Mouse (Mus musculus): ENCODE measurements around the gene Dlg1.
"Not testable (repeated sequence)": the region's sequence is repeated elsewhere in the genome, so short reads cannot be mapped to it uniquely, and the experiment has no call there.

Dlg1 gene

DNA sequence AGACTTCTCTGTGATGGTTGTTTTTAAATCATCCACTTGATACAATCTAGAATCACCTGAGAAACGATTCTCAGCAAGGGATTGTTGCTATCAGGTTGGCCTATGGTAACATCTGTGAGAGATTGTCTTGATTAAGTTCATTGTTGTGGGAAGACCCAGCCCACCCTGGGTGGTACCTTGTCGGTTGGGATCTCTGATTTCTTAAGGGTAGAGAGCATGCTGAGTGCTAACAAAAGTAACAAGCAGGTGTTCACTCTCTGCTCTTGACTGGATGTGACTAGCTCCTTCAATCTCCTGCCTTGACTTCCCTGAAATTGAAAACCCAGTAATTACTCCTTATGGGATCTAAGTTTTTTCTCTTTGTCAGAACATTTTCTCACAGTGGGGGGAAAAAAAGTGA lies 5.7 kb upstream of the Dlg1 start:
- DNase-seq (ENCODE audit: low read depth), result no peak

DNA sequence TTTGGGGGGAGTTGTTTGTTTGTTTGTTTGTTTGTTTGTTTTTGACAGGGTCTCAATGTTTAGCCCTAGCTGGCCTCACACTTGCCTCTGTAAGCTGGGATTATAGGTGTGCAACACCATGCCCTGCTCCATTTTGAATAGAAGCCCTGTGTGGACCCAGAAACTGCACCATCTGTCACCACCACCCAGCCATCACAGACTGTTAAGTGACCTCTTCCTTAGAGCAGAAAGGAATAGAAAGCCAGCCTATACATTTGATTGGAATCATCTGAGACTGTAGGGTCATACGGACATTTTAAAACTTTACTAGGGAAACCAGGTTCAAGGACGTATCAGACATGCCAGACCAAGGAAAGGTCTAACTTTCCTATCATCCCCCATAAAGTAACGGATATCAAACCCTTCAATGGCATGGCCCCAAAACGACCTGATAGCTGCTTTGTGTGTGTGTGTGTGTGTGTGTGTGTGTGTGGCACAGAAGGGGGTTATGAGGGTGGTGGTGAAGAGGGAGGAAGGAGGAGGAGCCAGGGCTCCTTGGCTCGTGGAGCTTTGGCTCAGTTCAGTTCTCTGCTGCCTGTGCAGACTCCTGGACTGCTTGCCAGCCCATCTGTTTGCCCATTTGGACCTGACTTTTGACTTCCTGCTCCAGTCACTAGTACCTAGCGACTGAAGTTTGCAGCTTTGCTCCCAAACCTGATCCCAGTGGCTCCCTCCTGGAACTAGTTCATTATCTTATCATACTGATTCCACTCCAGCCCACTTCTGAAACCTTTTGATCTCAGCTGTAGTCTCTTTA lies 4.5 kb upstream of the Dlg1 start:
- DNase-seq (ENCODE audit: low read depth), result no peak

GRCm38 (mm10) chr16:31659453-31659852 lies 3.8 kb upstream of the Dlg1 start:
- no peak for DNase-seq (ENCODE audit: low read depth)

GRCm38 (mm10) chr16:31662556-31663378 lies 476 bp upstream of the Dlg1 start:
- peak; percentile 13 for DNase-seq (ENCODE audit: low read depth)

- DNase-seq (ENCODE audit: low read depth), result no peak
These were observed 999 bp downstream of the Dlg1 start for GRCm38 (mm10) chr16:31664287-31664597.

GRCm38 (mm10) chr16:31672202-31672601 lies 9.0 kb downstream of the Dlg1 start:
- no peak for DNase-seq (ENCODE audit: low read depth)

DNA sequence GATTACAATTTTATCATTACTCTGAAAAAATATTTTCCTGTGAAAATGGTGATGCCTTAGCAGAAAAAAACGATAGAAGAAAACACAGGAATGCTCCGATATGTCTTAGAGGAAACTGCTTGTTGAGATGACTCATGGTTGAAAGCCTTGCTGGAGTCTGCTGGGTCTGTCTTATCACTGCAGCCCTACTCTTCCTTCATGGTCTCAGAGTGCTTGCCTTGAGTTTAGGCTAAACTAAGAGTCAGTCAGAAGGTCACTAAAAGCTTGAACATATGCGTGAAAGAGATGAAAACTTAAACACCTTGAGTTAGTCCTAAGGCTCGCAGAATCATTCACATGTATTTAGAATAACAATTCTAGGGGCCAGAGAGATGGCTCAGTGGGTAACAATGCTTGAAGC lies 14.2 kb downstream of the Dlg1 start:
- no peak for DNase-seq (ENCODE audit: low read depth)

GRCm38 (mm10) chr16:31682291-31682690 lies 19.0 kb downstream of the Dlg1 start:
- no peak for DNase-seq (ENCODE audit: low read depth)

GRCm38 (mm10) chr16:31683670-31684430 lies 20.6 kb downstream of the Dlg1 start:
- DNase-seq (ENCODE audit: low read depth), result peak; percentile 68

DNA sequence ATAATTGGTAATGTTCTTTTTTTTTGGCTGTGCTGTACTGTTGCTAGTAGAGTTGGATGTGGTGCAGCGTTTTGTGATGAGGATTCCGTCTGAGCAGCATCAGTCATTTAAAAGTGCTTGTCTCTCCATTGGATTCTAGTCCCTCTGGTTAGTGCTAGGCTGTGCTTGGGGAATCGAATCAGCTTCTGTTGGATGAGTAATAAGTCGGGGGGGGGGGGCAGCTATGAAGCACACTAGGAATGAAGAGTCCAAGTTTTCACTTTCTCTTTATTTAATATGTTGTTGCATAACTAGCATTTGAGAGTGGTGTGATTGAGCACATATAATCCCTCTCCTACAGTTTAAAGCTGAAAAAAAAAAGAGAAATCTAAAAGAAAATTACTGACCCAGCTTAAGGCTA lies 21.5 kb downstream of the Dlg1 start:
- DNase-seq (ENCODE audit: low read depth), result no peak

- no peak for DNase-seq (ENCODE audit: low read depth)
These were observed 24.5 kb downstream of the Dlg1 start for GRCm38 (mm10) chr16:31687766-31688165.

- DNase-seq (ENCODE audit: low read depth), result no peak
These were observed 32.2 kb downstream of the Dlg1 start for GRCm38 (mm10) chr16:31695286-31696020.

DNA sequence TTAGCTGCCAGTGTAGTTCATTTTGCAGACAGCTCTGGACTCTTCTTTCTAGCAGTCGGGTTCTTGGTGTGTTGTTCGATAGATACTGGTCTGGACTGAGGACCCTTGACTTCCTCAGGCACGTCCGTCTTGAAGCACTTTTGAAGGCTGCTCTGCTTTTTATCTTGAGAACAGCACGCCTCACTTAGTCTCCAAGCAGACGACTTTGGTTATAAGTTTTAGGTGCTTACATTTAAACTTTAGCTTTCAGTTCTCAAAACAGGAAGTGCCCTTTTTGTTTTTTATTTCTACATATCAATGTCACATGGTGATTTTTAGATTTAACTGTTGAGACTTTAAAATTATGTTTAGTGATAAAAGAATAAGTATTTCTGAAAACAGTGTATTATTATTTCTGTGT lies 33.1 kb downstream of the Dlg1 start:
- peak; percentile 40 for DNase-seq (ENCODE audit: low read depth)

DNA sequence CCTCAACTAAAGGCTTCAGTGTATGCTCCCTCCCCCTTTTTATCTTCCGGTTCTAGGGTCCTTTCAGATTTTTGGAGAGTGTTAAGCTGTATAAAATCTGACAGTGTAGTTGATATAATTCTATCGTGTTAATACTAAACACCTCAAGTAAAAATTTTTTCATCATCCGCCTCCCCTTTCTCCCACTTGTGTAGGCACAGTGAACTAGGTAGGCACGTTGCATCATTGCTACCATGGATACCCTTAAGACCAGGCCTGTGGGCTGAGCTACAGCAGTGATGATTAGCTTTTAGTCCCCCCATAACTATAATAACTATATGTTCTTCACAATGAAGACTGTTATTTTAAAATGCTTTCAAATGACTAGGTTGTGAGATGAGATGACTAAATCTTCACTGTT lies 34.1 kb downstream of the Dlg1 start:
- no peak for DNase-seq (ENCODE audit: low read depth)

DNA sequence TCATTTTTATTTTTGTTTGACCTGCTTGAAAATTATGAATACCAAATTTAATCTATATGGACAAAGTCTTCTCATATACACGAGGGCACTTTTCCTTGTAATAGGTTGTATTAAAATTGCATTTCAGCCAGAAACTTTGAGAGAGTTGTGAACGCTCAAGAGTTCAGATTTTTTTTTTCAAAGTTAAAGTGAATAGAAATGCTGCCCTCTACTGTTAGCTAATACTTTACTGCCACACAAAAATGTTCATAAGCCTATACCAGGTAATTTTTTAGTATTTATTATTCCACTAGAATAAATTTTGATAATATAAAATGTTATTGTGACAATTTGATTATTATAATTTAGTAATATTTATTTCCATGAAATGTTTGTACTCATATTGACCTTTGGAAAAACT lies 42.0 kb downstream of the Dlg1 start:
- peak; percentile 38 for DNase-seq (ENCODE audit: low read depth)

DNA sequence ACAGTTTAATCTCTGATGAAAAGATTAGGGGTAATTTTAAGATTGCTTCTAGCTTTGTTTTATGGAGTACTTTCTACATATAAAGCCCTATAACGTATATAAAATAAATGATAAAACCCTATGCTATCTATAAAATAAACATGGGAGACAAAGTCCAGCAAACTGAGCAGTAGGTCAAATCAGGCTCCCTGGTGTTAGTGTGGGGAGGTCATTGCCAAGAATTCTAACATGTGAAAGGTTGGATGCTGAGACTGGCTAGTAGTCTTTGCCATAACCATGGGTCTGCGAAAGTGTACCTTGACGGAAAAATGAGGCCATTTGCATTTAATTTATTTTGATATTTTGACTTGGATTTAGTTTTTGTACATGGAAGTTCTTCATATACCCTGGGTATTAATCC lies 42.7 kb downstream of the Dlg1 start:
- no peak for DNase-seq (ENCODE audit: low read depth)

- no peak for DNase-seq (ENCODE audit: low read depth)
These were observed 44.1 kb downstream of the Dlg1 start for GRCm38 (mm10) chr16:31707326-31707725.

GRCm38 (mm10) chr16:31722991-31723390 lies 59.7 kb downstream of the Dlg1 start:
- DNase-seq (ENCODE audit: low read depth), result no peak

DNA sequence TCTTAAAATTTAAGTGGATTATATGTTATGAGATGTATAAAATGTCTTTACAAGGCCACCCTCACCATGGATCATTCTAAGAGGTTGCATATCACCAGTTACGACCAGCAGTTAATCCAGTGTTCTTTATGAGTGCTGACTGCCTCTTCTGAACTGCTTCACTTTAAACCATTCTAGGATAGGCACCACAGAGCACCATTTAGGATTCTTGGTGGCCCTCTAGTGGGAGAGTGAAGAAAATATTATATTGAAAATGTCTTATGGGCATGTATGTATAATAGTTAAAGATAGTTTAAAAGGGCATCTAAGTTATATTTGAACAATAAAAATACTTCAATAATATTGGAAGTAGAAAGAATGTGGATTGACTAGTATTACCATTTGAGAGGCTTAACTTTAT lies 60.9 kb downstream of the Dlg1 start:
- peak; percentile 51 for DNase-seq (ENCODE audit: low read depth)

- DNase-seq (ENCODE audit: low read depth), result no peak
These were observed 61.6 kb downstream of the Dlg1 start for GRCm38 (mm10) chr16:31724818-31725217.

GRCm38 (mm10) chr16:31730971-31731370 lies 67.7 kb downstream of the Dlg1 start:
- not testable (repeated sequence) for DNase-seq (ENCODE audit: low read depth)

- no peak for DNase-seq (ENCODE audit: low read depth)
These were observed 73.8 kb downstream of the Dlg1 start for GRCm38 (mm10) chr16:31737081-31737480.

All from naive thymus-derived CD4-positive, alpha-beta T cell, adult 2 months (primary cell).